Mouse (Mus musculus): ENCODE measurements around the gene Dip2b. TPM values are rescaled to one million over a fixed set of nuclear protein-coding genes. Genes with fewer than 3 reads are reported as not detected.

The Dip2b gene
- polyA plus RNA-seq, 1 experiment, result 5.4 TPM

- H3K4me3 ChIP-seq (ENCODE audit: insufficient read depth, low read depth, low read length), result no peak overlapping the region
- no peak for TF ChIP-seq POLR2A (IDR thresholded peaks at IDR 0.05; ENCODE audit: low read depth, low read length)
- TF ChIP-seq CTCF (conservative IDR thresholded peaks at IDR 0.05; ENCODE audit: insufficient read depth, insufficient read length, low read depth, low read length), result no peak
- no peak for DNase-seq
- H3K4me1 ChIP-seq (ENCODE audit: control insufficient read depth, insufficient read depth, low read length), result no peaks in the 10 kb centered on the region
- no peaks in the 10 kb centered on the region for H3K27me3 ChIP-seq (replicated peaks; ENCODE audit: control insufficient read depth, insufficient read depth, low read length)
- 86% methylated on average over 11 of the region's 11 CpGs for WGBS
- no peak overlapping the region for H3K27ac ChIP-seq (ENCODE audit: insufficient read depth, low read depth, low read length)
- no peaks in the 10 kb centered on the region; the same call in 1 of the 2 replicates for H3K36me3 ChIP-seq (ENCODE audit: control insufficient read depth, insufficient read depth, low read length)
These were observed 176.6 kb downstream of the Dip2b start for GRCm38 (mm10) chr15:100215092-100215491.

- Histone ChIP-seq H3K27me3 (replicated peaks; ENCODE audit: control insufficient read depth, insufficient read depth, low read length) (no peaks in the 10 kb centered on the region), H3K4me3 (ENCODE audit: insufficient read depth, low read depth, low read length) (no peak overlapping the region), H3K27ac (ENCODE audit: insufficient read depth, low read depth, low read length) (no peak overlapping the region), H3K36me3 (ENCODE audit: control insufficient read depth, insufficient read depth, low read length) (no peaks in the 10 kb centered on the region; the same call in 1 of the 2 replicates), H3K4me1 (ENCODE audit: control insufficient read depth, insufficient read depth, low read length) (no peaks in the 10 kb centered on the region)
- DNase-seq, result no peak
- TF ChIP-seq CTCF (conservative IDR thresholded peaks at IDR 0.05; ENCODE audit: insufficient read depth, insufficient read length, low read depth, low read length) (no peak), POLR2A (IDR thresholded peaks at IDR 0.05; ENCODE audit: low read depth, low read length) (no peak)
- WGBS, result 94% methylated on average over 9 of the region's 9 CpGs
These were observed 177.7 kb downstream of the Dip2b start for GRCm38 (mm10) chr15:100216173-100216572.

- DNase-seq, result no peak
- Histone ChIP-seq H3K4me3 (ENCODE audit: insufficient read depth, low read depth, low read length) (no peak overlapping the region), H3K4me1 (ENCODE audit: control insufficient read depth, insufficient read depth, low read length) (no peaks in the 10 kb centered on the region), H3K27ac (ENCODE audit: insufficient read depth, low read depth, low read length) (no peak overlapping the region), H3K27me3 (replicated peaks; ENCODE audit: control insufficient read depth, insufficient read depth, low read length) (no peaks in the 10 kb centered on the region), H3K36me3 (ENCODE audit: control insufficient read depth, insufficient read depth, low read length) (no peaks in the 10 kb centered on the region; the same call in 1 of the 2 replicates)
- 96% methylated on average over 3 of the region's 3 CpGs for WGBS
- no peak for TF ChIP-seq POLR2A (IDR thresholded peaks at IDR 0.05; ENCODE audit: low read depth, low read length)
- no peak for TF ChIP-seq CTCF (conservative IDR thresholded peaks at IDR 0.05; ENCODE audit: insufficient read depth, insufficient read length, low read depth, low read length)
These were observed 179.6 kb downstream of the Dip2b start for GRCm38 (mm10) chr15:100218018-100218417.

GRCm38 (mm10) chr15:100219396-100219795, 180.9 kb downstream of the Dip2b start:
- no peaks in the 10 kb centered on the region for H3K27me3 ChIP-seq (replicated peaks; ENCODE audit: control insufficient read depth, insufficient read depth, low read length)
- no peaks in the 10 kb centered on the region for H3K4me1 ChIP-seq (ENCODE audit: control insufficient read depth, insufficient read depth, low read length)
- WGBS, result 70% methylated on average over 1 of the region's 1 CpGs
- DNase-seq, result no peak
- no peaks in the 10 kb centered on the region; the same call in 1 of the 2 replicates for H3K36me3 ChIP-seq (ENCODE audit: control insufficient read depth, insufficient read depth, low read length)
- H3K4me3 ChIP-seq (ENCODE audit: insufficient read depth, low read depth, low read length), result no peak overlapping the region
- TF ChIP-seq CTCF (conservative IDR thresholded peaks at IDR 0.05; ENCODE audit: insufficient read depth, insufficient read length, low read depth, low read length) (no peak), POLR2A (IDR thresholded peaks at IDR 0.05; ENCODE audit: low read depth, low read length) (no peak)
- H3K27ac ChIP-seq (ENCODE audit: insufficient read depth, low read depth, low read length), result no peak overlapping the region

- no peak overlapping the region for H3K27ac ChIP-seq (ENCODE audit: insufficient read depth, low read depth, low read length)
- DNase-seq, result no peak
- 79% methylated on average over 7 of the region's 7 CpGs for WGBS
- TF ChIP-seq POLR2A (IDR thresholded peaks at IDR 0.05; ENCODE audit: low read depth, low read length) (no peak), CTCF (conservative IDR thresholded peaks at IDR 0.05; ENCODE audit: insufficient read depth, insufficient read length, low read depth, low read length) (no peak)
- no peaks in the 10 kb centered on the region for H3K4me1 ChIP-seq (ENCODE audit: control insufficient read depth, insufficient read depth, low read length)
- no peaks in the 10 kb centered on the region for H3K27me3 ChIP-seq (replicated peaks; ENCODE audit: control insufficient read depth, insufficient read depth, low read length)
- no peaks in the 10 kb centered on the region for H3K36me3 ChIP-seq (ENCODE audit: control insufficient read depth, insufficient read depth, low read length)
- no peak overlapping the region for H3K4me3 ChIP-seq (ENCODE audit: insufficient read depth, low read depth, low read length)
These were observed 182.5 kb downstream of the Dip2b start for GRCm38 (mm10) chr15:100220916-100221315.

GRCm38 (mm10) chr15:100225381-100225780, 186.9 kb downstream of the Dip2b start:
- 96% methylated on average over 4 of the region's 4 CpGs for WGBS
- no peak overlapping the region for H3K4me3 ChIP-seq (ENCODE audit: insufficient read depth, low read depth, low read length)

GRCm38 (mm10) chr15:100225891-100226290, 187.4 kb downstream of the Dip2b start:
- WGBS, result 91% methylated on average over 1 of the region's 1 CpGs
- H3K4me1 ChIP-seq (ENCODE audit: control insufficient read depth, insufficient read depth, low read length), result peaks cover 12% of the 10 kb centered on the region
- H3K4me3 ChIP-seq (ENCODE audit: insufficient read depth, low read depth, low read length), result no peak overlapping the region
- H3K36me3 ChIP-seq (ENCODE audit: control insufficient read depth, insufficient read depth, low read length), result no peaks in the 10 kb centered on the region
- TF ChIP-seq CTCF (conservative IDR thresholded peaks at IDR 0.05; ENCODE audit: insufficient read depth, insufficient read length, low read depth, low read length) (no peak), POLR2A (IDR thresholded peaks at IDR 0.05; ENCODE audit: low read depth, low read length) (no peak)
- H3K27me3 ChIP-seq (replicated peaks; ENCODE audit: control insufficient read depth, insufficient read depth, low read length), result no peaks in the 10 kb centered on the region
- H3K27ac ChIP-seq (ENCODE audit: insufficient read depth, low read depth, low read length), result no peak overlapping the region
- DNase-seq, result no peak

More at GRCm38 (mm10) chr15:100225381-100225780, 186.9 kb downstream of the Dip2b start:
- H3K27ac ChIP-seq (ENCODE audit: insufficient read depth, low read depth, low read length), result no peak overlapping the region
- H3K4me1 ChIP-seq (ENCODE audit: control insufficient read depth, insufficient read depth, low read length), result peaks cover 12% of the 10 kb centered on the region
- no peaks in the 10 kb centered on the region for H3K27me3 ChIP-seq (replicated peaks; ENCODE audit: control insufficient read depth, insufficient read depth, low read length)
- no peak for DNase-seq
- TF ChIP-seq POLR2A (IDR thresholded peaks at IDR 0.05; ENCODE audit: low read depth, low read length) (no peak), CTCF (conservative IDR thresholded peaks at IDR 0.05; ENCODE audit: insufficient read depth, insufficient read length, low read depth, low read length) (no peak)
- H3K36me3 ChIP-seq (ENCODE audit: control insufficient read depth, insufficient read depth, low read length), result no peaks in the 10 kb centered on the region
